Mouse (Mus musculus) megakaryocyte, embryonic 14.5 days (primary cell): ENCODE data around the gene Kremen1. TPM values are rescaled to one million over a fixed set of nuclear protein-coding genes. Genes with fewer than 3 reads are reported as not detected.

Experiments
- H3K27me3 ChIP-seq: replicated peaks from 2 replicates; pipeline ENCODE3; 2012; ENCODE audit warnings: inconsistent platforms
- H3K36me3 ChIP-seq: replicated peaks from 2 replicates; pipeline ENCODE3; 2012; ENCODE audit warnings: low read length, inconsistent platforms, mixed read lengths
- H3K4me1 ChIP-seq: 2 replicates; pipeline ENCODE4 v1.6.1; 2012; ENCODE audit warnings: inconsistent platforms
- H3K4me3 ChIP-seq: replicated peaks from 2 replicates; pipeline ENCODE3; 2012; ENCODE audit warnings: moderate library complexity, mild to moderate bottlenecking, inconsistent platforms
- H3K9me3 ChIP-seq: 2 replicates; pipeline ENCODE4 v1.6.1; 2012; ENCODE audit warnings: inconsistent platforms
- FLI1 ChIP-seq: IDR thresholded peaks from 2 replicates; pipeline ENCODE4 v1.6.1; 2012; ENCODE audit warnings: low read length, inconsistent platforms, mixed read lengths
- GATA1 ChIP-seq: IDR thresholded peaks from 3 replicates; pipeline ENCODE4 v1.6.1; 2012; ENCODE audit warnings: mixed read lengths, low read length, inconsistent platforms, borderline replicate concordance
- polyA plus RNA-seq: library from polyadenylated mRNA; stranded (reverse); fragments of >175 nt; gene quantifications from 2 replicates; pipeline ENCODE4 v1.2.3, GENCODE M21; 2012; ENCODE audit warnings: low replicate concordance; ENCODE audit not compliant: insufficient read depth

The Kremen1 gene
- polyA plus RNA-seq, 1 experiment, result 3.7 TPM

- Histone ChIP-seq H3K4me3 (peak within 1 kb of the TSS; percentile 87), H3K9me3 (no peaks in the 10 kb centered on the region), H3K4me1 (peaks cover 62% of the 10 kb centered on the region), H3K36me3 (no peaks in the 10 kb centered on the region), H3K27me3 (peaks cover 72% of the 10 kb centered on the region)
- TF ChIP-seq GATA1 (no peak), FLI1 (no peak)
Observed at GRCm38 (mm10) chr11:5151680-5152337, 109.5 kb downstream of the Kremen1 start, which contains the start of gene Emid1. Gene Emid1 (minus strand): TSS chr11:5152257.

GRCm38 (mm10) chr11:5151247-5151630, 110.1 kb downstream of the Kremen1 start:
- peaks cover 56% of the 10 kb centered on the region for H3K4me1 ChIP-seq
- no peak for TF ChIP-seq FLI1
- no peak for TF ChIP-seq GATA1
- no peaks in the 10 kb centered on the region for H3K9me3 ChIP-seq
- no peaks in the 10 kb centered on the region for H3K36me3 ChIP-seq
- peaks cover 70% of the 10 kb centered on the region for H3K27me3 ChIP-seq
- H3K4me3 ChIP-seq, result peak overlapping the region; percentile 87

- H3K36me3 ChIP-seq, result no peaks in the 10 kb centered on the region
- TF ChIP-seq GATA1 (no peak), FLI1 (no peak)
- H3K4me1 ChIP-seq, result peaks cover 54% of the 10 kb centered on the region
- peak overlapping the region; percentile 47 for H3K4me3 ChIP-seq
- H3K27me3 ChIP-seq, result peaks cover 75% of the 10 kb centered on the region
- no peaks in the 10 kb centered on the region for H3K9me3 ChIP-seq
Observed at GRCm38 (mm10) chr11:5150416-5151246, 110.7 kb downstream of the Kremen1 start.

GRCm38 (mm10) chr11:5149955-5150354, 111.4 kb downstream of the Kremen1 start:
- Histone ChIP-seq H3K9me3 (no peaks in the 10 kb centered on the region), H3K4me3 (no peak overlapping the region)

GRCm38 (mm10) chr11:5149249-5149648, 112.1 kb downstream of the Kremen1 start:
- TF ChIP-seq FLI1 (no peak), GATA1 (no peak)
- Histone ChIP-seq H3K27me3 (peaks cover 72% of the 10 kb centered on the region), H3K4me3 (peak overlapping the region; percentile 72), H3K9me3 (no peaks in the 10 kb centered on the region), H3K4me1 (peaks cover 45% of the 10 kb centered on the region), H3K36me3 (no peaks in the 10 kb centered on the region)

More at GRCm38 (mm10) chr11:5149955-5150354, 111.4 kb downstream of the Kremen1 start:
- TF ChIP-seq GATA1, result no peak
- TF ChIP-seq FLI1, result no peak
- Histone ChIP-seq H3K4me1 (peaks cover 47% of the 10 kb centered on the region), H3K36me3 (no peaks in the 10 kb centered on the region), H3K27me3 (peaks cover 72% of the 10 kb centered on the region)

- TF ChIP-seq FLI1 (no peak), GATA1 (no peak)
- H3K36me3 ChIP-seq, result no peaks in the 10 kb centered on the region
- H3K9me3 ChIP-seq, result no peaks in the 10 kb centered on the region
- H3K4me1 ChIP-seq, result peaks cover 34% of the 10 kb centered on the region
- no peak overlapping the region for H3K4me3 ChIP-seq
- peaks cover 72% of the 10 kb centered on the region for H3K27me3 ChIP-seq
Observed at GRCm38 (mm10) chr11:5145600-5145999, 115.8 kb downstream of the Kremen1 start.

GRCm38 (mm10) chr11:5141965-5142364, 119.4 kb downstream of the Kremen1 start:
- Histone ChIP-seq H3K36me3 (no peaks in the 10 kb centered on the region), H3K9me3 (no peaks in the 10 kb centered on the region), H3K4me1 (peaks cover 22% of the 10 kb centered on the region), H3K27me3 (peaks cover 71% of the 10 kb centered on the region), H3K4me3 (no peak overlapping the region)
- TF ChIP-seq FLI1 (no peak), GATA1 (no peak)

Other genes with a start within 250 kb of the Kremen1 start
- 12.0 and 22.3 TPM in 2 replicates for gene Rasl10a, start 203.4 kb downstream of the Kremen1 start, polyA plus RNA-seq
- 1,288 and 2,398 TPM in 2 replicates for gene Gas2l1, start 196.2 kb downstream of the Kremen1 start, polyA plus RNA-seq
- gene Rhbdd3, start 162.6 kb downstream of the Kremen1 start, polyA plus RNA-seq, result 28.8 and 47.9 TPM in 2 replicates
- 186 and 838 TPM in 2 replicates for gene Ewsr1, start 162.3 kb downstream of the Kremen1 start, polyA plus RNA-seq
- 7.7 and 18.6 TPM in 2 replicates for gene Emid1, start 109.3 kb downstream of the Kremen1 start, polyA plus RNA-seq
- 0.30 TPM in 1 of 2 replicates, not detected in the other for gene Znrf3, start 183.3 kb upstream of the Kremen1 start, polyA plus RNA-seq